Mouse (Mus musculus) hindbrain, embryonic 14.5 days (tissue): ENCODE results near the gene Tmem268. TPM values are rescaled to one million over a fixed set of nuclear protein-coding genes. Genes with fewer than 3 reads are reported as not detected.
A peak's percentile ranks its signal among the peaks of the same experiment; 100 is the strongest.

Source experiments
- ATAC-seq: fragments of 200-750 bp; cut with Nextera tagmentation; 2 replicates; pipeline ENCODE4 v1.8.0; 2017; ENCODE audit warnings: moderate number of reproducible peaks, mild to moderate bottlenecking, moderate TSS enrichment, moderate library complexity; ENCODE audit not compliant: low FRiP score
- DNase-seq: peaks from one replicate; pipeline ENCODE4 v3.0.0-alpha.2; 2015; ENCODE audit warnings: low spot score
- H3K27ac ChIP-seq: fragments of 300-500 bp; sonication (generic); 2 replicates; pipeline ENCODE4 v1.5.1; 2014; ENCODE audit warnings: mild to moderate bottlenecking, moderate library complexity
- H3K27me3 ChIP-seq: fragments of 300-500 bp; sonication (generic); 2 replicates; pipeline ENCODE4 v1.6.1; 2014; ENCODE audit warnings: mild to moderate bottlenecking, low read length, mixed read lengths; ENCODE audit not compliant: control insufficient read depth, insufficient read depth
- H3K36me3 ChIP-seq: fragments of 300-500 bp; sonication (generic); replicated peaks from 2 replicates; pipeline ENCODE4 v1.6.1; 2014; ENCODE audit not compliant: control insufficient read depth, insufficient read depth
- H3K4me1 ChIP-seq: fragments of 300-500 bp; sonication (generic); replicated peaks from 2 replicates; pipeline ENCODE4 v1.6.1; 2014; ENCODE audit warnings: antibody characterized with exemption, low read length, mixed read lengths; ENCODE audit not compliant: control insufficient read depth, insufficient read depth
- H3K4me2 ChIP-seq: fragments of 300-500 bp; sonication (generic); replicated peaks from 2 replicates; pipeline ENCODE4 v1.6.1; 2014; ENCODE audit warnings: mild to moderate bottlenecking, moderate library complexity
- H3K4me3 ChIP-seq: fragments of 300-500 bp; sonication (generic); replicated peaks from 2 replicates; pipeline ENCODE4 v1.5.1; 2014; ENCODE audit warnings: mild to moderate bottlenecking, low read length
- H3K9ac ChIP-seq: fragments of 300-500 bp; sonication (generic); 2 replicates; pipeline ENCODE4 v1.6.1; 2014
- H3K9me3 ChIP-seq: fragments of 300-500 bp; sonication (generic); 2 replicates; pipeline ENCODE4 v1.6.1; 2016; ENCODE audit warnings: low read length; ENCODE audit not compliant: control insufficient read depth
- WGBS: fragments of 180-500 bp; shearing (Covaris S2); extraction: QIAGEN DNeasy Blood & Tissue Kit; methylation state at CpG from one replicate; pipeline ENCODE4 v1.1.7; 2014; 5-methylcytosine and 5-hydroxymethylcytosine counted together
- polyA plus RNA-seq: library from polyadenylated mRNA; unstranded; fragments of >200 nt; fragmentation: Nextera tagmentation; extraction: Ambion mirVana; gene quantifications from 2 replicates; pipeline ENCODE4 v1.2.1, GENCODE M21; 2014

Gene Tmem268
- polyA plus RNA-seq, 1 experiment from 2014 or later, result 4.8 TPM

DNA sequence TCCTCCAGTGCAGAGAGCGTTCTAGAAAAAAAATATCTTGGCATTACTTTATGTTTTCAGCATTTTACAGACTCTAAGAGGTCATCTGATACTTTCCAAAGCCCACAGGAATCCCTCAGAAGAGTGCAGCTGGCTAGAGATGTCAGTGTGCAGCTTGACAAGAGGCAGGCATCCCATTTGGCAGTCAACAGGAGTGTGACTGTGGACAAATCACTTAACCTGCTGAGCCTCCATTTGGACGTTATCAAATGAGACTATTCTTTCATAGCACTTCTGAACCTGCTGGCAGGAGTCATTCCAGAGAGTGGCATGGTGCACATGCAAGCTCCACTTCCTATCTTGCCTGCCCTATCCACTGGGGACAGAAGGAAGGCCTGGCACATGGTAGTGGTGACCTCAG is 16.4 kb upstream of the Tmem268 start:
- WGBS, result 78% methylated on average over 2 of the region's 2 CpGs
- H3K27ac ChIP-seq, result no peak overlapping the region
- no peak overlapping the region for H3K9ac ChIP-seq
- DNase-seq (no peak), ATAC-seq (no peak)
- H3K27me3 ChIP-seq, result no peaks in the 10 kb centered on the region
- no peak overlapping the region for H3K4me3 ChIP-seq
- H3K9me3 ChIP-seq, result no peaks in the 10 kb centered on the region
- H3K4me1 ChIP-seq, result peaks cover 24% of the 10 kb centered on the region
- no peaks in the 10 kb centered on the region for H3K36me3 ChIP-seq
- no peak overlapping the region for H3K4me2 ChIP-seq

DNA sequence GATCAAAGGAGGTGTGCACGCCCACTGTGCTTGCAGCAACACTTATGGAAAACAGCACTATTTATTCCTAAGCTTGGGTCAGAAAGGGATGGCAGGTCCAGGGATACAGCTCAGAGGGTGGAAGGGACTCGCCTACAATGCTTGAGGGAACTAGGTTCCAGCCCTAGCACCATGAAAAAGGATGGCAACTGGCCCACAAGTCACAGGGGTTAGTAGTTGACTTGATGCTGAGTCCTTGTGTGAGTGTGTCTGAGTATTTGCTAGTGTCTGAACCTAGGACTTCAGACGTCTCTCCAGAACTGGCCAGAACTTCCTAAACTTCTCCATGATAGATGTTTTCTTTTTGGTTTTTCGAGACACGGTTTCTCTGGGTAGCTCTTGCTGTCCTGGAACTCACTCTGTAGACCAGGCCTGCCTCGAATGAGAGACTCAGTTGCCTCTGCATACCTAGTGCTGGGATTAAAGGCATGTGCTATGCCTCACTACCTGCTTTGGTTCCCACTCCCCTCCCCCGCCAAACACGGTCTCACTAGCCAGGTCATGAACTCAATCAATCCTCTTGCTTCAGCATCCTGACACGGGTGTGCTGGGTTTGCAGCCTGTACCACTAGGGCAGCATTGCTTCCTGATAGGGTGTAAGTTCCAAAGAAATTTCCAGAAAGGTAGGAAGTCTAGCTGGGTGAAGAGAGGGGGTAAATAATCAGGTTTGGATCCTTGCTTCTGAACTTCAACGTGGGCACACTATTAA is 14.7 kb upstream of the Tmem268 start:
- peak overlapping the region; percentile 70 for H3K4me2 ChIP-seq
- peaks cover 9% of the 10 kb centered on the region for H3K36me3 ChIP-seq
- H3K27ac ChIP-seq, result peak overlapping the region; percentile 88
- H3K4me3 ChIP-seq, result peak overlapping the region; percentile 94
- no peaks in the 10 kb centered on the region for H3K27me3 ChIP-seq
- H3K4me1 ChIP-seq, result peaks cover 24% of the 10 kb centered on the region
- no peaks in the 10 kb centered on the region for H3K9me3 ChIP-seq
- DNase-seq (no peak), ATAC-seq (peak; percentile 68)
- H3K9ac ChIP-seq, result peak overlapping the region; percentile 30; the same call in 1 of the 2 replicates
- 58% methylated on average over 10 of the region's 10 CpGs for WGBS

DNA sequence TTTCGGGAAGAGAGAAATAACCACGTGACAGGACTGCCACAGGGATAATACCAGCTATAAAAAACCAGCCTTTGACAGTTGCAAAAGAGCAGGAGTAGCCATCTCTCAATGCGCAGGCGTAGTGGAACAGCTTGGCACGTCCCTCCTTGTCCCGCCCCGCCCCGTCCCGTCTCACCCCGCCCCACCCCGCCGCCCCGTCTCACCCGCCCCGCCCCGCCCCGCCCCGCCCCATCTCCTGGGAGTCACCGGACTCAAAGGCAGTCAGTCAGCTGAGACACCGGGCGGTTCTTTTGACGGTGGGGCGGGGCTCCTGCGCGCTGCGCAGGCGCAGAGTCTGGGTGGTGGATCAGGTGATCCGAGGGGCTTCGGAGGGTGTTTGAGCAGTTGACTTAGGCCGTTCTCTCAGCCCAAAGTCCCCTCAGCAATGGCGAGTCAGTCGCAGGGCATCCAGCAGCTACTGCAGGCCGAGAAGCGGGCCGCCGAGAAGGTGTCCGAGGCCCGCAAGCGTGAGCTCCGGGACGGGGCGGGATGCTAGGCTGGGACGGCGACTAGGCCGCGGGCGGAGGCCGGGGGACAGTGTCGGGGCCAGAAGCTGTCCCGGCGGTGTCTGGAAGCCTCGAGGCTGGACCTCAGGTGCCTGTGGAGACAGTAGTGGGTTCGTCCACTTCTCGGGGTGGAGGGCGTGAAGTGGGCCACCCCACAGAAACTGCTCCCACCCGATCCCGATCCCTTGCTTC is 13.9 kb upstream of the Tmem268 start, which contains the start of gene Atp6v1g1:
Gene Atp6v1g1 (plus strand): TSS at position 279 of the 737 bp plus-strand sequence.
- ATAC-seq, result peak; percentile 97

DNA sequence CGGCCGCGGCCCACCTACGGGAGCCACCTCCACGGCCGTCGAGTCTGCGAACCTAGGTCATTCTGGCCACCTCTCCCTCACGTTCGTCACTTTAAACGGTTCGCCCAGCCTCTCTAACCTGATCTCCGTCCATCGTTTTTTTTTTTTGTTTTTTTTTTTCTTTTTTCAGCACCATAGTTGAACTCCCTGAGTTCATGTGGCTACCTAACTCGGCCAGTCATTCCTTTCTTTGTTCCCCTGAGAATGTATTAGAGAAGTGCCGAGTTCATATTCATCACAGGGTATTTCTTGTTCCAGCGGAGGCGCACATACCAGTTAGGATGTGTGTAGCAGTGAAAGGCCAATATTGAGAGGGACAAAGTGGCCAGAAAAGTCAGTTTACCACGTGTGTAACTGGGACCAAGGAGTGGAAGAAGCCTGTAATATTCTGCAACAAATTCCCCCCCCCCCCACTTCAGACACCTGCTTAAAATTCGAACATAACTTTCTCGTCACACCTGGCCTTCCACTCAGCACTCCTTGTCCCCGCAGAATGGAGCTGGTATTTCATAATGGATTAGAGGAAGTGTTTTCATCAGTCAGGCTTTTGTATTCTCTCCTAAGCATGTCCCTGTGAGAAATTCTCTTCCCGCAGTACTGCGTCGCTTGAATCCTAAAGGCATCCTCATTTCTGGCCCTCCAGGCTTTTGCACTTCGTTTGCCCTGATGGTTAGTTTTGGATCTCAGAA is 13.2 kb upstream of the Tmem268 start:
- DNase-seq, result no peak
- no peaks in the 10 kb centered on the region for H3K9me3 ChIP-seq
- H3K4me1 ChIP-seq, result peaks cover 24% of the 10 kb centered on the region
- no peaks in the 10 kb centered on the region for H3K27me3 ChIP-seq
- peak overlapping the region; percentile 88 for H3K27ac ChIP-seq
- peak overlapping the region; percentile 70 for H3K4me2 ChIP-seq
- no peak for ATAC-seq
- WGBS, result 14% methylated on average over 26 of the region's 26 CpGs
- peaks cover 21% of the 10 kb centered on the region for H3K36me3 ChIP-seq
- peak overlapping the region; percentile 94 for H3K4me3 ChIP-seq
- H3K9ac ChIP-seq, result peak overlapping the region; percentile 95

More for the DNA sequence above, 13.9 kb upstream of the Tmem268 start, which contains the start of gene Atp6v1g1:
- Histone ChIP-seq H3K27me3 (no peaks in the 10 kb centered on the region), H3K4me2 (peak within 1 kb of the TSS; percentile 70), H3K9me3 (no peaks in the 10 kb centered on the region), H3K27ac (peak within 1 kb of the TSS; percentile 88), H3K4me1 (peaks cover 24% of the 10 kb centered on the region), H3K9ac (peak within 1 kb of the TSS; percentile 95), H3K36me3 (peaks cover 17% of the 10 kb centered on the region), H3K4me3 (peak within 1 kb of the TSS; percentile 94)
- 0% methylated on average over 54 of the region's 57 CpGs for WGBS
- peak; percentile 93 for DNase-seq

DNA sequence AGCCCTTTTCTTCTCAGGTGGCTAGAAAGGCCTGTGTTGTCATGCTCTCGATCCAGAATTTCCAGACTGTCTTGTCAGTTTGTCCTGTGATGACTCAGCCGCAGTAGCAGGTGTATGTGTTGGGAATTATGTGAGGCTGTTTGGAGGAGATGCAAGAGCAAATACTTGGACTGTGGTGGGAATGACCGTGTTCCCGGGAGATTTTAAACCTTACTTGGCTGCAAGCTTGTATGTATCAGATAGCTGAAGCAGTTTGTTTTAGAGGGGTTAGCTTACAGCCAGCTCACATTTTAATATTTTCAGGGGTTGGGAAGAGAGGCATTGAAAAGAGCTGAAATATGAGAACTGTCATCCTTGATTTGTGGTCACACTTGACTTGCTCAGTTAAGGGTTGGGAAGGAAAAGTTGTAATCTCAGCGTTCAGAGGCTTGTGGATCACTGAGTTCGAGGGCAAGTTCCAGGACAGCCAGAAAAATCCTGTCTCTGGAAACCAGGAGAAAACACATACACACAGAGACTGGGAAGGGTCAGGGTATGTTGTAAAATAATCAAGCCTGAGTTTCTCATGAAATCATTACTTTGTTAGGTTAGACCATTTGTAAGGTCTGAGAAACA is 12.0 kb upstream of the Tmem268 start:
- peak overlapping the region; percentile 39; the same call in 1 of the 2 replicates for H3K9ac ChIP-seq
- H3K4me3 ChIP-seq, result 0 out of 2 replicates have a peak overlapping the region, but pooled peaks have one; percentile 94
- H3K27me3 ChIP-seq, result no peaks in the 10 kb centered on the region
- peak overlapping the region; percentile 70 for H3K4me2 ChIP-seq
- H3K27ac ChIP-seq, result no peak overlapping the region
- H3K36me3 ChIP-seq, result peaks cover 33% of the 10 kb centered on the region
- 82% methylated on average over 6 of the region's 6 CpGs for WGBS
- peaks cover 24% of the 10 kb centered on the region for H3K4me1 ChIP-seq
- ATAC-seq (no peak), DNase-seq (no peak)
- no peaks in the 10 kb centered on the region for H3K9me3 ChIP-seq

DNA sequence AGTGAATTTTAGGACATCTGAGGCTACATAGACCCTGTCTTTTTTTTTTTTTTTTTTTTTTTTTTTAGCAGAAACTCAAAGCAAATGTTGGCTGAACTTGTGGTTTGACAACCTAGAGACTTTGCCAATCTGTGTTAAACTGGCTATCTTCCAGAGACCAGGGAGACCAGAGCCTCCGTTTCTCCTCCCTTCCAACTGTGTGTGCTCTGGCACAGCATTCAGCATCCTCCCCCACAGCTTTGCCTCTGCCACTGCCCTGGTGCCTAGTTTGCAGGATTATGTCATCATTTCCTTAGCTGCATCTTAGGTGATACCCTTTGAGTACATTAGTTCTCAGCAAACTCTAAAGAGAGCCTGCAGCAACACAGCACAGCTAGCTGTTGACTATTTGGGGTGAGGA is 10.8 kb upstream of the Tmem268 start:
- H3K36me3 ChIP-seq, result peaks cover 45% of the 10 kb centered on the region
- H3K9me3 ChIP-seq, result no peaks in the 10 kb centered on the region
- no peak overlapping the region for H3K9ac ChIP-seq
- H3K4me3 ChIP-seq, result no peak overlapping the region
- DNase-seq, result no peak
- 33% methylated on average over 1 of the region's 1 CpGs for WGBS
- ATAC-seq, result no peak
- H3K27me3 ChIP-seq, result no peaks in the 10 kb centered on the region
- H3K27ac ChIP-seq, result no peak overlapping the region
- peaks cover 24% of the 10 kb centered on the region for H3K4me1 ChIP-seq
- no peak overlapping the region for H3K4me2 ChIP-seq

DNA sequence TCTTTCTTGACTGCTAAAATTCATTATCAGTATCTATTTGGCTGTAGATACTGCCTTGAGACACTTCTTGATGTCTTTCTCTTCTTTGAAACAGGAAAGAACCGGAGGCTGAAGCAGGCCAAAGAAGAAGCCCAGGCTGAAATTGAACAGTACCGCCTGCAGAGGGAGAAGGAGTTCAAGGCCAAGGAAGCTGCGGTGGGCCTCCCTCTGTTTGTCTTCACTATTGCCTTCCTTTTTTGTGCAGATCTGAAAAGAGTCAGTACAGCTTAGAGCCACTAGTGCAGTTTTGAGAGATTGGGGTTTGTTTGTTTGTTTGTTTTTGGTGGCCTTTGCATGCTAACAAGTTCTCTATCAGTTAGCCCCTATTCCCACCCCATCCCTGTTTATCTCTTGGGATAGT is 10.1 kb upstream of the Tmem268 start:
- Histone ChIP-seq H3K9ac (no peak overlapping the region), H3K27me3 (no peaks in the 10 kb centered on the region), H3K9me3 (no peaks in the 10 kb centered on the region), H3K4me3 (no peak overlapping the region), H3K27ac (no peak overlapping the region), H3K4me2 (no peak overlapping the region), H3K36me3 (peaks cover 52% of the 10 kb centered on the region), H3K4me1 (peaks cover 24% of the 10 kb centered on the region)
- DNase-seq (no peak), ATAC-seq (no peak)
- 82% methylated on average over 3 of the region's 3 CpGs for WGBS

DNA sequence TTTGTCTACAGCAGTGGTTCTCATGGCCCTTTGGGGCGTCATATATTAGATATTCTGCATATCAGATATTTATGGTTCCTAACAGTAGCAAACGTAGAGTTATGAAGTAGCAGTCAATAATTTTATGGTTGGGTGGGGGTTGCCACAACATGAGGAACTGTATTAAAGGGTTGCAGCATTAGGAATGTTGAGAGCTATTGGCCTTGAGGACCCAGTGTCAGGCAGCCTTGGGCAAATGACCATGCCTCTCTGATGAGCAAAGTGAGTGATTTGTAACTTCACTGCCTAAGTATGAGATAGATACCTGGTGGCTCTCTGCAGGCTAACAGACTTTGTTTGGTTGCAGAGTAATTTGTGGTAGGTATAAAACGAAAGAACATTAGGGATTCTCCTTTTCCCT is 7.7 kb upstream of the Tmem268 start:
- peaks cover 62% of the 10 kb centered on the region for H3K36me3 ChIP-seq
- WGBS, result 91% methylated on average over 3 of the region's 3 CpGs
- ATAC-seq (no peak), DNase-seq (no peak)
- no peak overlapping the region for H3K27ac ChIP-seq
- no peaks in the 10 kb centered on the region for H3K27me3 ChIP-seq
- no peak overlapping the region for H3K4me2 ChIP-seq
- H3K4me3 ChIP-seq, result no peak overlapping the region
- H3K4me1 ChIP-seq, result peaks cover 15% of the 10 kb centered on the region
- no peaks in the 10 kb centered on the region for H3K9me3 ChIP-seq
- H3K9ac ChIP-seq, result no peak overlapping the region
